Mouse (Mus musculus): ENCODE measurements around the gene Dnah6.

Gene Dnah6

GRCm38 (mm10) chr6:73227376-73228158 is 6.1 kb upstream of the Dnah6 start:
- DNase-seq, result no peak

GRCm38 (mm10) chr6:73222841-73223526 is 1.5 kb upstream of the Dnah6 start:
- DNase-seq, result peak; percentile 62 to 66

- DNase-seq, result no peak
These were observed 696 bp upstream of the Dnah6 start for GRCm38 (mm10) chr6:73221958-73222735.

GRCm38 (mm10) chr6:73211602-73212001 is 9.8 kb downstream of the Dnah6 start:
- DNase-seq, result no peak

GRCm38 (mm10) chr6:73211036-73211435 is 10.4 kb downstream of the Dnah6 start:
- no peak for DNase-seq

- DNase-seq, result no peak
These were observed 10.9 kb downstream of the Dnah6 start for GRCm38 (mm10) chr6:73210445-73210972.

- DNase-seq, result no peak
These were observed 11.9 kb downstream of the Dnah6 start for GRCm38 (mm10) chr6:73209598-73209997.

- DNase-seq, result no peak
These were observed 16.5 kb downstream of the Dnah6 start for GRCm38 (mm10) chr6:73204937-73205336.

GRCm38 (mm10) chr6:73203724-73204123 is 17.7 kb downstream of the Dnah6 start:
- DNase-seq, result no peak

- DNase-seq, result no peak
These were observed 26.2 kb downstream of the Dnah6 start for GRCm38 (mm10) chr6:73195291-73195690.

GRCm38 (mm10) chr6:73190756-73191155 is 30.7 kb downstream of the Dnah6 start:
- DNase-seq, result no peak

- no peak for DNase-seq
These were observed 37.2 kb downstream of the Dnah6 start for GRCm38 (mm10) chr6:73184276-73184675.

GRCm38 (mm10) chr6:73182987-73183386 is 38.5 kb downstream of the Dnah6 start:
- DNase-seq, result no peak

GRCm38 (mm10) chr6:73182410-73182809 is 39.0 kb downstream of the Dnah6 start:
- DNase-seq, result no peak

- no peak for DNase-seq
These were observed 39.4 kb downstream of the Dnah6 start for GRCm38 (mm10) chr6:73182006-73182405.

- no peak for DNase-seq
These were observed 46.3 kb downstream of the Dnah6 start for GRCm38 (mm10) chr6:73175156-73175555.

GRCm38 (mm10) chr6:73167230-73167629 is 54.2 kb downstream of the Dnah6 start:
- DNase-seq, result no peak

GRCm38 (mm10) chr6:73162958-73163357 is 58.5 kb downstream of the Dnah6 start:
- DNase-seq, result no peak

- no peak for DNase-seq
These were observed 60.1 kb downstream of the Dnah6 start for GRCm38 (mm10) chr6:73161338-73161737.

- no peak for DNase-seq
These were observed 66.0 kb downstream of the Dnah6 start for GRCm38 (mm10) chr6:73155455-73155854.

GRCm38 (mm10) chr6:73153675-73154074 is 67.8 kb downstream of the Dnah6 start:
- peak; percentile 74 to 79 for DNase-seq

GRCm38 (mm10) chr6:73143403-73143802 is 78.0 kb downstream of the Dnah6 start:
- no peak for DNase-seq

GRCm38 (mm10) chr6:73142776-73143175 is 78.7 kb downstream of the Dnah6 start:
- no peak for DNase-seq
